Mouse (Mus musculus): Measurements from ENCODE around the gene Enox1. TPM values are rescaled to one million over a fixed set of nuclear protein-coding genes. Genes with fewer than 3 reads are reported as not detected.

Enox1 gene
- polyA plus RNA-seq, 1 experiment from 2014 or later: 7.7 TPM

DNA sequence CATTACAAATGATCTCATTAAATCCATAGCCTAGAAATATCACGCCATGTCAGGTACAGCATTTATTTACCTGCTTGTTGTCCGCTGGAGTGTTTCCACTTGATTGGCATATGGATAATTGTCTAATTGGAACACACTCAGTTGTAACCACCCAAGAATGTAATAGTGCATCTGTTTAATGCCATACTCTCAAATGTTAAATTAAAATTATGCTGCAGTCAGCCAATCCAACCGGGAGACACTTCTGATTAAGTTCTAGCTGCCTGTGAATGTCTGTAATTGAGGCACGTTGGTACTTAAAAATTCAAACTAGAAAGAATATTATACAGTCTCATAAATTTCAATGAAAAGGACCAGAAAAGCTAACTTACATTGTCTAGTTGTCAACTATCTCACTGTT lies 502.2 kb downstream of the Enox1 start:
- WGBS: 79% methylated on average over 4 of the region's 4 CpGs
- no peaks in the 10 kb centered on the region for H3K4me1 ChIP-seq (ENCODE audit: insufficient read depth, low read length)

GRCm38 (mm10) chr14:77662273-77662672 lies 505.7 kb downstream of the Enox1 start:
- ATAC-seq (ENCODE audit: low FRiP score, low TSS enrichment): no peak
- 53% methylated on average over 7 of the region's 7 CpGs for WGBS

More for the DNA sequence above, 502.2 kb downstream of the Enox1 start:
- H3K9ac ChIP-seq (replicated peaks; ENCODE audit: low read length): no peak overlapping the region
- H3K4me2 ChIP-seq (replicated peaks; ENCODE audit: low read depth, low read length): no peak overlapping the region
- no peaks in the 10 kb centered on the region for H3K27me3 ChIP-seq (ENCODE audit: insufficient read depth, low read length)
- H3K9me3 ChIP-seq (ENCODE audit: low read length): peaks cover 4% of the 10 kb centered on the region; the same call in 1 of the 2 replicates
- H3K4me3 ChIP-seq (ENCODE audit: low read length): no peak overlapping the region
- no peak for ATAC-seq (ENCODE audit: low FRiP score, low TSS enrichment)
- no peaks in the 10 kb centered on the region for H3K36me3 ChIP-seq (ENCODE audit: insufficient read depth, low read length)
- no peak overlapping the region for H3K27ac ChIP-seq (ENCODE audit: low read length)

DNA sequence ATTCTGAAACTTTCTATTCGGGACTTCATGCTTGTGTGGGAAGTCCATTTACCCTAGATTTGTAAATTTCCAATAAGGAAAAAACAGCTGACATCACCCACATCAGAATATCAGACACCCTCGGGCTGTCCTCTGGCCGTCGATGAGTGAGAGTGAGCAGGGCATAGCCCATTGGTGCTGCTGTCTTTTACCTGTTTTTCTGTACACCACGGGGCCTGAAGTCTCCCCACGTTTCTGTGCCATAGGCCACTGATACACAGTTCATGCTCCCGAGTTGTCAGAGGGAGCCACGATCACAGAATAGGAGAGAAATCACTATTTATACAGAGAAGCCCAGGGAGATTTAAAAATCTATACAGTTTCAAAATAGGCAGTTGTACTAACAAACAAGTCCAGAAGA lies 506.4 kb downstream of the Enox1 start:
- ATAC-seq (ENCODE audit: low FRiP score, low TSS enrichment): no peak
- no peaks in the 10 kb centered on the region for H3K4me1 ChIP-seq (ENCODE audit: insufficient read depth, low read length)
- no peaks in the 10 kb centered on the region for H3K27me3 ChIP-seq (ENCODE audit: insufficient read depth, low read length)
- H3K27ac ChIP-seq (ENCODE audit: low read length): no peak overlapping the region
- no peaks in the 10 kb centered on the region for H3K36me3 ChIP-seq (ENCODE audit: insufficient read depth, low read length)
- H3K9ac ChIP-seq (replicated peaks; ENCODE audit: low read length): no peak overlapping the region
- WGBS: 69% methylated on average over 8 of the region's 8 CpGs
- H3K4me3 ChIP-seq (ENCODE audit: low read length): no peak overlapping the region
- no peak overlapping the region for H3K4me2 ChIP-seq (replicated peaks; ENCODE audit: low read depth, low read length)
- no peaks in the 10 kb centered on the region for H3K9me3 ChIP-seq (ENCODE audit: low read length)

More at GRCm38 (mm10) chr14:77662273-77662672, 505.7 kb downstream of the Enox1 start:
- no peak overlapping the region for H3K27ac ChIP-seq (ENCODE audit: low read length)
- H3K27me3 ChIP-seq (ENCODE audit: insufficient read depth, low read length): no peaks in the 10 kb centered on the region
- no peaks in the 10 kb centered on the region for H3K4me1 ChIP-seq (ENCODE audit: insufficient read depth, low read length)
- no peaks in the 10 kb centered on the region for H3K36me3 ChIP-seq (ENCODE audit: insufficient read depth, low read length)
- H3K9me3 ChIP-seq (ENCODE audit: low read length): no peaks in the 10 kb centered on the region
- H3K4me3 ChIP-seq (ENCODE audit: low read length): no peak overlapping the region
- H3K4me2 ChIP-seq (replicated peaks; ENCODE audit: low read depth, low read length): no peak overlapping the region
- H3K9ac ChIP-seq (replicated peaks; ENCODE audit: low read length): no peak overlapping the region

- Histone ChIP-seq H3K27ac (ENCODE audit: low read length) (no peak overlapping the region), H3K4me3 (ENCODE audit: low read length) (no peak overlapping the region), H3K9ac (replicated peaks; ENCODE audit: low read length) (no peak overlapping the region), H3K4me2 (replicated peaks; ENCODE audit: low read depth, low read length) (no peak overlapping the region), H3K9me3 (ENCODE audit: low read length) (no peaks in the 10 kb centered on the region), H3K27me3 (ENCODE audit: insufficient read depth, low read length) (no peaks in the 10 kb centered on the region), H3K4me1 (ENCODE audit: insufficient read depth, low read length) (peaks cover 6% of the 10 kb centered on the region), H3K36me3 (ENCODE audit: insufficient read depth, low read length) (no peaks in the 10 kb centered on the region)
- ATAC-seq (ENCODE audit: low FRiP score, low TSS enrichment): no peak
- WGBS: 59% methylated on average over 3 of the region's 3 CpGs
Measured at GRCm38 (mm10) chr14:77668096-77668495, 511.5 kb downstream of the Enox1 start.

- Histone ChIP-seq H3K27me3 (ENCODE audit: insufficient read depth, low read length) (no peaks in the 10 kb centered on the region), H3K4me3 (ENCODE audit: low read length) (no peak overlapping the region), H3K27ac (ENCODE audit: low read length) (no peak overlapping the region), H3K9ac (replicated peaks; ENCODE audit: low read length) (no peak overlapping the region), H3K4me2 (replicated peaks; ENCODE audit: low read depth, low read length) (no peak overlapping the region), H3K9me3 (ENCODE audit: low read length) (no peaks in the 10 kb centered on the region), H3K4me1 (ENCODE audit: insufficient read depth, low read length) (peaks cover 9% of the 10 kb centered on the region), H3K36me3 (ENCODE audit: insufficient read depth, low read length) (no peaks in the 10 kb centered on the region)
- no peak for ATAC-seq (ENCODE audit: low FRiP score, low TSS enrichment)
- WGBS: 89% methylated on average over 7 of the region's 7 CpGs
Measured at GRCm38 (mm10) chr14:77669494-77669893, 512.9 kb downstream of the Enox1 start.

GRCm38 (mm10) chr14:77670945-77671344 lies 514.4 kb downstream of the Enox1 start:
- Histone ChIP-seq H3K27me3 (ENCODE audit: insufficient read depth, low read length) (no peaks in the 10 kb centered on the region), H3K36me3 (ENCODE audit: insufficient read depth, low read length) (no peaks in the 10 kb centered on the region), H3K27ac (ENCODE audit: low read length) (no peak overlapping the region)

DNA sequence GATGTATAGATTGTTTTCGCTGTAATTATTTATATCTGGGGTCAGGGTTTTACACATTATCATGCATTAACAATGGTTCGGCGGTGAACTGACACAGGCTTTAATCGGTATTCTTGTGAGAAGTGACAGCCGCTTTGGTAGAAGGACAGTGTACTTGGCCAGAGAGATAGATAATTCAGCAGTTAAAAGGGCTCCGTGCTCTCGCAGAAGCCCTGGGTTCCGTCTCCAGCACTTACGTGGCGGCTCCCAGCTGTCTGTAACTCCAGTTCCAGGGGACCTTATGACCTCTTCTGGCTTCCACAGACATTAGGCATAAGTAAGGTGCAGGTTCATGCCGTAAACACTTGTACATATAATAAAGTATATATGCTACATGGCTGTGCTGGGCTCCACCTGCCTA lies 515.4 kb downstream of the Enox1 start:
- Histone ChIP-seq H3K4me3 (ENCODE audit: low read length) (no peak overlapping the region), H3K4me1 (ENCODE audit: insufficient read depth, low read length) (peaks cover 9% of the 10 kb centered on the region), H3K9ac (replicated peaks; ENCODE audit: low read length) (no peak overlapping the region), H3K9me3 (ENCODE audit: low read length) (no peaks in the 10 kb centered on the region), H3K4me2 (replicated peaks; ENCODE audit: low read depth, low read length) (no peak overlapping the region), H3K27ac (ENCODE audit: low read length) (no peak overlapping the region), H3K27me3 (ENCODE audit: insufficient read depth, low read length) (no peaks in the 10 kb centered on the region), H3K36me3 (ENCODE audit: insufficient read depth, low read length) (no peaks in the 10 kb centered on the region)
- ATAC-seq (ENCODE audit: low FRiP score, low TSS enrichment): no peak
- 79% methylated on average over 11 of the region's 11 CpGs for WGBS

More at GRCm38 (mm10) chr14:77670945-77671344, 514.4 kb downstream of the Enox1 start:
- Histone ChIP-seq H3K4me2 (replicated peaks; ENCODE audit: low read depth, low read length) (no peak overlapping the region), H3K9me3 (ENCODE audit: low read length) (no peaks in the 10 kb centered on the region), H3K4me3 (ENCODE audit: low read length) (no peak overlapping the region), H3K4me1 (ENCODE audit: insufficient read depth, low read length) (peaks cover 9% of the 10 kb centered on the region), H3K9ac (replicated peaks; ENCODE audit: low read length) (no peak overlapping the region)
- ATAC-seq (ENCODE audit: low FRiP score, low TSS enrichment): no peak
- WGBS: 76% methylated on average over 5 of the region's 5 CpGs

DNA sequence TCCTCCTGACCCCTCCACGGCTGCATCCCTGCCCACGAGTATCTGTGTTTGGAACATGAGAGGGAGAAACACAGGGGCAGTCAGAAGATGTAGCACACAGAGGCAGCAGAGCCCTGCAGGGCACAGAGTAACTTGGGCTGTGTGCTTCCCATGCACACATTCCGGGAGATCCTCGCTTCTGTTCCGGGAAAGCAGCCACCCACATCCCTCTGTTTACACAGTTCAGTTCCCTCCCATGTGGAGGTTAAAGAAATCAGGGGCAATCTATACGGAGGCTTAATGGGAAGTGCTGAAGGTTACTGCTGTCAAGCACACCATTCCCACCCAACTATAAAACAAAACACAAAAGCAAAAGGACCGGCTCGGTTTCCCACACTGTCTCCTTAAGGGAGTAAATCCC lies 516.6 kb downstream of the Enox1 start:
- Histone ChIP-seq H3K36me3 (ENCODE audit: insufficient read depth, low read length) (no peaks in the 10 kb centered on the region), H3K9ac (replicated peaks; ENCODE audit: low read length) (no peak overlapping the region), H3K4me1 (ENCODE audit: insufficient read depth, low read length) (peaks cover 9% of the 10 kb centered on the region), H3K27ac (ENCODE audit: low read length) (no peak overlapping the region), H3K4me3 (ENCODE audit: low read length) (no peak overlapping the region), H3K27me3 (ENCODE audit: insufficient read depth, low read length) (no peaks in the 10 kb centered on the region), H3K9me3 (ENCODE audit: low read length) (no peaks in the 10 kb centered on the region), H3K4me2 (replicated peaks; ENCODE audit: low read depth, low read length) (no peak overlapping the region)
- ATAC-seq (ENCODE audit: low FRiP score, low TSS enrichment): peak; percentile 86
- 5% methylated on average over 8 of the region's 8 CpGs for WGBS

- Histone ChIP-seq H3K9me3 (ENCODE audit: low read length) (no peaks in the 10 kb centered on the region), H3K4me1 (ENCODE audit: insufficient read depth, low read length) (peaks cover 4% of the 10 kb centered on the region), H3K4me3 (ENCODE audit: low read length) (no peak overlapping the region), H3K9ac (replicated peaks; ENCODE audit: low read length) (no peak overlapping the region), H3K4me2 (replicated peaks; ENCODE audit: low read depth, low read length) (no peak overlapping the region), H3K27ac (ENCODE audit: low read length) (no peak overlapping the region), H3K27me3 (ENCODE audit: insufficient read depth, low read length) (no peaks in the 10 kb centered on the region), H3K36me3 (ENCODE audit: insufficient read depth, low read length) (no peaks in the 10 kb centered on the region)
- 73% methylated on average over 7 of the region's 7 CpGs for WGBS
- ATAC-seq (ENCODE audit: low FRiP score, low TSS enrichment): no peak
Measured at GRCm38 (mm10) chr14:77677951-77678350, 521.4 kb downstream of the Enox1 start.

GRCm38 (mm10) chr14:77679877-77680276 lies 523.3 kb downstream of the Enox1 start:
- Histone ChIP-seq H3K9ac (replicated peaks; ENCODE audit: low read length) (no peak overlapping the region), H3K9me3 (ENCODE audit: low read length) (no peaks in the 10 kb centered on the region), H3K27me3 (ENCODE audit: insufficient read depth, low read length) (no peaks in the 10 kb centered on the region), H3K4me1 (ENCODE audit: insufficient read depth, low read length) (no peaks in the 10 kb centered on the region), H3K27ac (ENCODE audit: low read length) (no peak overlapping the region), H3K36me3 (ENCODE audit: insufficient read depth, low read length) (no peaks in the 10 kb centered on the region), H3K4me3 (ENCODE audit: low read length) (no peak overlapping the region), H3K4me2 (replicated peaks; ENCODE audit: low read depth, low read length) (no peak overlapping the region)
- no peak for ATAC-seq (ENCODE audit: low FRiP score, low TSS enrichment)
- 68% methylated on average over 9 of the region's 9 CpGs for WGBS

Data from kidney, embryonic 16.5 days (tissue).